Mouse (Mus musculus): ENCODE data around the gene Nop16. TPM values are rescaled to one million over a fixed set of nuclear protein-coding genes. Genes with fewer than 3 reads are reported as not detected.

The Nop16 gene
- polyA plus RNA-seq, 1 experiment from 2014 or later, result 87.1 TPM

DNA sequence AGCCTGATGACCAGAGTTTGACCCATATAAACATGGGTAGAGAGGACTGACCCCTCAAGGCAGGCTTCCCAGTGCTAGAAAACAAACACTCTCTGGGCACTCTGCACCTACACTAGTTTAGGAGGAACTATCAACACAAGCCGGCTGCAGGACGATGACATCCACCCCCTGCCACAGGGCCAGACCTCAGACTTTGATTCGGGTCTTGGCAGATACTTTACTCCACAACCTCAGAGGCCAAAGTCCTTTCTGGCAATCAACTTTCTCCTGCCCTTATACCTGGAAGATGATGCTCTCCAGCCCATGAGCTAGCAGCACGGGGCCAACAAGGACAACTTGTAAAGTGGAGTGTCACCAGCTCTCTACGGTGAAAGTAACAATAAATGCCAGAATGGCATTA lies 7.0 kb downstream of the Nop16 start:
- no peak overlapping the region for H3K27ac ChIP-seq (ENCODE audit: low read length)
- 81% methylated on average over 5 of the region's 5 CpGs for WGBS
- ATAC-seq (ENCODE audit: insufficient read depth, low FRiP score), result no peak

DNA sequence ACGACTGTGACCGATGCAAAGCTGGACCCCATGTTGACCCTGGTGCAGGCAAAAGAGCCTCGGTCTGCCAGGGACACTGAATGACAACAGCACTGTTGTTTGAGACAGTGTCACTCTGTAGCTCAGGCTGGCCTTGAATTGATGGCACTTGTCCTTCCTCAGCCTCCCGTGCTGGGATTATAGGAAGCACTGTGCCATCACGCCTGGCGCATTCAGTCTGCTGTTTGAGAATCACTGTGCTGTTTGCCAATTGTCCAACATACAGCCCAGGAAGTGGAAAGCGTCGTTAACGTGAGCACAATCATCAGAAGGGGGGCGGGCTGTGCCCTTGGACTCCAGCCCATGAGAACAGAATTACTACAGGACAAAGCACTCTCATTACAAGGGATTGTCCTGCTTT lies 7.8 kb downstream of the Nop16 start:
- H3K27ac ChIP-seq (ENCODE audit: low read length), result peak overlapping the region; percentile 34; the same call in 1 of the 2 replicates
- peaks cover 5% of the 10 kb centered on the region; the same call in 1 of the 2 replicates for H3K4me1 ChIP-seq (ENCODE audit: control insufficient read depth, insufficient read depth, low read length)
- no peak overlapping the region for H3K9ac ChIP-seq (ENCODE audit: low read length)
- no peak overlapping the region for H3K4me3 ChIP-seq (replicated peaks; ENCODE audit: low read length)
- no peak overlapping the region for H3K4me2 ChIP-seq (ENCODE audit: low read depth, low read length)
- no peak for ATAC-seq (ENCODE audit: insufficient read depth, low FRiP score)
- H3K27me3 ChIP-seq (ENCODE audit: control insufficient read depth, insufficient read depth, low read length), result no peaks in the 10 kb centered on the region
- H3K36me3 ChIP-seq (ENCODE audit: control insufficient read depth, insufficient read depth, low read length), result peaks cover 23% of the 10 kb centered on the region
- WGBS, result 67% methylated on average over 10 of the region's 10 CpGs
- no peaks in the 10 kb centered on the region for H3K9me3 ChIP-seq (replicated peaks; ENCODE audit: control insufficient read depth, low read length)

More for the DNA sequence above, 7.0 kb downstream of the Nop16 start:
- Histone ChIP-seq H3K27me3 (ENCODE audit: control insufficient read depth, insufficient read depth, low read length) (no peaks in the 10 kb centered on the region), H3K9ac (ENCODE audit: low read length) (no peak overlapping the region), H3K4me2 (ENCODE audit: low read depth, low read length) (no peak overlapping the region), H3K4me3 (replicated peaks; ENCODE audit: low read length) (no peak overlapping the region), H3K4me1 (ENCODE audit: control insufficient read depth, insufficient read depth, low read length) (peaks cover 5% of the 10 kb centered on the region; the same call in 1 of the 2 replicates), H3K36me3 (ENCODE audit: control insufficient read depth, insufficient read depth, low read length) (peaks cover 23% of the 10 kb centered on the region), H3K9me3 (replicated peaks; ENCODE audit: control insufficient read depth, low read length) (no peaks in the 10 kb centered on the region)

DNA sequence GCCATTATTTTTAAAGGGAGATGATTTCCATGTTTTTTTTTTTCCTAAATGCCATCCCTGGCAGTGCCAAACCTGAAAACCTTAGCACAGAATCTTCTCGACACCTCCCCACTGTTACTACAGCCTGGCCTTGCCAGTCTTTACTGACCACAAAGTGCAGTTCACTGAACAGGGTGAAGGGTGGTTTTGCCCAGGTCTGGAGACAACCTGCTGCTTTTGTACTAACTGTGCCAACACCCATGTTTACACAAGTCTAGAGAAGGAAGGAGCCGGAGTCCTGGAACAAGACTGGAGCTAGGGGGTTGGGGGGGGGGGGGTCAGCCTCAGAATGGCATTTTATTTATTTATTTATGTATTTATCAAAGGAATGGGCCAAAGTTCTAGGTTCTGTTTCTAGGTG lies 8.5 kb downstream of the Nop16 start:
- Histone ChIP-seq H3K4me2 (ENCODE audit: low read depth, low read length) (no peak overlapping the region), H3K9ac (ENCODE audit: low read length) (no peak overlapping the region), H3K27ac (ENCODE audit: low read length) (peak overlapping the region; percentile 73), H3K9me3 (replicated peaks; ENCODE audit: control insufficient read depth, low read length) (no peaks in the 10 kb centered on the region), H3K4me1 (ENCODE audit: control insufficient read depth, insufficient read depth, low read length) (peaks cover 6% of the 10 kb centered on the region), H3K27me3 (ENCODE audit: control insufficient read depth, insufficient read depth, low read length) (no peaks in the 10 kb centered on the region), H3K4me3 (replicated peaks; ENCODE audit: low read length) (no peak overlapping the region), H3K36me3 (ENCODE audit: control insufficient read depth, insufficient read depth, low read length) (peaks cover 23% of the 10 kb centered on the region)
- peak; percentile 65; the same call in 1 of the 2 replicates for ATAC-seq (ENCODE audit: insufficient read depth, low FRiP score)
- 47% methylated on average over 2 of the region's 2 CpGs for whole genome bisulfite sequencing

DNA sequence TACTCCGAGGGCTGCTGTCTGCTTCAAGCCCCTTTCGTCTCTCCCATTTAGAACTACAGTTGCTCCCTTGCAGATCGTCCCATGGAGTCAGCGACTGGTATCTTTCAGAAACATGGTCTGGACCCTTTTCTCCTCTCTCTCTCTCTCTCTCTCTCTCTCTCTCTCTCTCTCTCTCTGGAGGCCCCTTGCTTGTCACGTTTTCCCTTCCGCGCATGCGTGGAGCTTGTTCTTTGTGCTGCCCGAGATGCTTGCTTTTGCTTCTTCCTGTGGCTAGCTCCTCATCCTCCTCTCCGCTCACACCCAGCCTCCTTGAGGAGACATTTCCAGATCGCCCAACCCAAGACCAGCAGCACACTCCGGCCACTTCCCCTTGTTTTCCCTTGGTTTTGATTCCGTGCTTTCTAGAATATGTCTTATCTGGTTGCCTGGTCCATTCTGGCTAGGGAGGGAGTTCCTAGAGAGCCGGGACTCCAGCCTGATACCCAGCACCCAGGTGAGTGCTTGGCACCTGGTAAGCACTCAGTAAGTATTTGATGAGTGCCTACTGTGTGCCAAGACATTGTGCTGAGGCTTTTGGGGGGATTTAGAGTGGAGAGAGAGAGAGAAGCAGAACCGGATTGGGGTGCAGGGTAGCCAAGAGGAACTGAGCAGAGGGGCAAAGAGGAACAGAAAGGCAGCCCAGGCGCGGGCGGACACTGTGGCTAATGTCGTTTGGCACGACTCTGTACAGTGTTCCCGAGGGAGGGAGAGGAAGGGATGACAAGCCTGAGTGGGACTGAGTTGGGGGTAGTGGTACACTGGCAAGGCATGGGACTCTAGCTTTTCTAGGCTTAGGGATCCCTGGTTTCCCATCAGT lies 12.0 kb downstream of the Nop16 start:
- H3K27ac ChIP-seq (ENCODE audit: low read length), result no peak overlapping the region
- no peak overlapping the region for H3K9ac ChIP-seq (ENCODE audit: low read length)
- no peaks in the 10 kb centered on the region for H3K9me3 ChIP-seq (replicated peaks; ENCODE audit: control insufficient read depth, low read length)
- H3K4me3 ChIP-seq (replicated peaks; ENCODE audit: low read length), result no peak overlapping the region
- ATAC-seq (ENCODE audit: insufficient read depth, low FRiP score), result no peak
- H3K4me2 ChIP-seq (ENCODE audit: low read depth, low read length), result no peak overlapping the region
- H3K4me1 ChIP-seq (ENCODE audit: control insufficient read depth, insufficient read depth, low read length), result peaks cover 13% of the 10 kb centered on the region
- peaks cover 12% of the 10 kb centered on the region; the same call in 1 of the 2 replicates for H3K36me3 ChIP-seq (ENCODE audit: control insufficient read depth, insufficient read depth, low read length)
- WGBS, result 85% methylated on average over 21 of the region's 21 CpGs
- no peaks in the 10 kb centered on the region for H3K27me3 ChIP-seq (ENCODE audit: control insufficient read depth, insufficient read depth, low read length)

DNA sequence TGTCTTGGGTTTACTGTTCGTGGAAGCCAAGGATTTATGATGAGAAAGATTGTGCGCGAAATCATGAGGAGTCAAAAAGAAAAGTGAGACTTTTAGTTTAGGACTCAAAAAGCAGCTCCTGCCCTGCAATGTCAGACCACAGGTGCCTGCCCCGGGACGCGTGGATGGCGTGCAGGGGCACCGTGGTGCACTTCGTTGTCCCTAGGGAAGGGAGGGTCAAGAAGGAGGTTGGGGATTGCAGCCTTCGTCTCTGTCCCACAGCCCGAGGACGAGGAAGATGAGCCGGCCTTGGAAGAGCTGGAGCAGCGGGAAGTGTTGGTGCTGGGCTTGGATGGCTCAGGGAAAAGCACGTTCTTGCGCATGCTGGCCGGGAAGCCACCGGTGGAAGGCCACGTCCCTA lies 14.4 kb downstream of the Nop16 start:
- WGBS, result 1% methylated on average over 19 of the region's 19 CpGs

DNA sequence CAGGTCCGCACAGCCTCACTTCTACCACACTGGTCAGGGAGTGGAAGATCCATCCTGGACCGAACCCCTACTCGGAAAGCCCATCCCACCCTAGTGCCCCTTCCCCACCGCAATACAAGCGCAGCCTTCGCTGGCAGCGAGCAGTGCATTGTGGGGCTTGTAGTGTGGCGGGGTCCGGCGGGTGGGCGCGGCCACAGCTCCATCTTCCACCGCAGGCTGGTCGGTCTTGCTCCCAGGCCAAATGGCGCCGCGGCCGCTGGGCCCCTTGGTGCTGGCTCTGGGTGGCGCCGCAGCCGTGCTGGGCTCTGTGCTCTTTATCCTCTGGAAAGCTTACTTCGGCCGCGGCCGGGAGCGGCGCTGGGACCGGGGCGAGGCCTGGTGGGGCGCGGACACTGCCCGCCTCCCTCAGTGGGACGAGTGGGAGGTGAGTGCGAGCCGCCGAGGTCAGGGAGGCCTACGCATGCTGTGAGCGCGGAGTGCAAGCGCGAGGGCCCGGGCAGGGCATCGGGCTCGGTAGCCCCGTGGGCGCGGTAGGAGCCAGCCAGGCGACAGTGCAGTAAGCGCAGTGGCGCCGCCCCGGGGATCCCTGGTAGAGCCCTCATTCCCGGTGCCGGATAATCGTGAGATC lies 14.9 kb downstream of the Nop16 start, which contains the start of gene Arl10:
Gene Arl10 (plus strand): TSS at position 162 of the 628 bp plus-strand sequence.
- H3K4me2 ChIP-seq (ENCODE audit: low read depth, low read length), result peak within 1 kb of the TSS; percentile 66
- peaks cover 8% of the 10 kb centered on the region for H3K4me1 ChIP-seq (ENCODE audit: control insufficient read depth, insufficient read depth, low read length)
- peak; percentile 92 for ATAC-seq (ENCODE audit: insufficient read depth, low FRiP score)
- H3K9me3 ChIP-seq (replicated peaks; ENCODE audit: control insufficient read depth, low read length), result no peaks in the 10 kb centered on the region
- peak within 1 kb of the TSS; percentile 74 for H3K27ac ChIP-seq (ENCODE audit: low read length)
- no peaks in the 10 kb centered on the region for H3K27me3 ChIP-seq (ENCODE audit: control insufficient read depth, insufficient read depth, low read length)
- H3K9ac ChIP-seq (ENCODE audit: low read length), result peak within 1 kb of the TSS; percentile 86
- peak within 1 kb of the TSS; percentile 69 for H3K4me3 ChIP-seq (replicated peaks; ENCODE audit: low read length)
- WGBS, result under 1% methylated on average over 55 of the region's 55 CpGs
- H3K36me3 ChIP-seq (ENCODE audit: control insufficient read depth, insufficient read depth, low read length), result no peaks in the 10 kb centered on the region

More for the DNA sequence above, 14.4 kb downstream of the Nop16 start:
- H3K27me3 ChIP-seq (ENCODE audit: control insufficient read depth, insufficient read depth, low read length), result no peaks in the 10 kb centered on the region
- H3K27ac ChIP-seq (ENCODE audit: low read length), result peak overlapping the region; percentile 74; the same call in 1 of the 2 replicates
- no peaks in the 10 kb centered on the region for H3K9me3 ChIP-seq (replicated peaks; ENCODE audit: control insufficient read depth, low read length)
- peak overlapping the region; percentile 66 for H3K4me2 ChIP-seq (ENCODE audit: low read depth, low read length)
- H3K4me1 ChIP-seq (ENCODE audit: control insufficient read depth, insufficient read depth, low read length), result peaks cover 8% of the 10 kb centered on the region
- 0 out of 2 replicates have a peak, but pooled peaks cover under 1% of the 10 kb centered on the region for H3K36me3 ChIP-seq (ENCODE audit: control insufficient read depth, insufficient read depth, low read length)
- peak overlapping the region; percentile 69 for H3K4me3 ChIP-seq (replicated peaks; ENCODE audit: low read length)
- ATAC-seq (ENCODE audit: insufficient read depth, low FRiP score), result no peak
- peak overlapping the region; percentile 86 for H3K9ac ChIP-seq (ENCODE audit: low read length)

DNA sequence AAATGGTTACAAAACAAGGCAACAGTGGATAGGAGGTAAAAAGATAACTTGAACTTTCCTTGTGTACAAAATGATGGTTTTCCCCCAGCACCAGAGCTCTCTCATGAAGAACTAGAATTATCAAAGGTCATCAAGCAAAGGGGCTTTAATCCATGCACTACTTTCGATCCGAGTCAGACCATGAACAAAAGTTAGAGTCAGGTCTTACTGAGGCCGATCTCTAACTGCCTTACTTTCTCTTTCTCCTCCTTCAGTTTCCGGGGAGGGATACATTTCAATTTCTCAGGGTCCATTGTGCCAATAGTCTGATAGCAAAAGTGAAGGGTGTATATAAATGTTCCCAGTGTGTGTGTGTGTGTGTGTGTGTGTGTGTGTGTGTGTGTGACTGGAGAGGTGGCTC lies 17.3 kb downstream of the Nop16 start:
- WGBS, result 78% methylated on average over 4 of the region's 4 CpGs
- peaks cover 8% of the 10 kb centered on the region for H3K4me1 ChIP-seq (ENCODE audit: control insufficient read depth, insufficient read depth, low read length)
- H3K4me2 ChIP-seq (ENCODE audit: low read depth, low read length), result no peak overlapping the region
- no peak for ATAC-seq (ENCODE audit: insufficient read depth, low FRiP score)
- H3K9ac ChIP-seq (ENCODE audit: low read length), result no peak overlapping the region
- H3K9me3 ChIP-seq (replicated peaks; ENCODE audit: control insufficient read depth, low read length), result no peaks in the 10 kb centered on the region
- H3K27me3 ChIP-seq (ENCODE audit: control insufficient read depth, insufficient read depth, low read length), result no peaks in the 10 kb centered on the region
- H3K4me3 ChIP-seq (replicated peaks; ENCODE audit: low read length), result no peak overlapping the region
- H3K36me3 ChIP-seq (ENCODE audit: control insufficient read depth, insufficient read depth, low read length), result no peaks in the 10 kb centered on the region
- H3K27ac ChIP-seq (ENCODE audit: low read length), result no peak overlapping the region

DNA sequence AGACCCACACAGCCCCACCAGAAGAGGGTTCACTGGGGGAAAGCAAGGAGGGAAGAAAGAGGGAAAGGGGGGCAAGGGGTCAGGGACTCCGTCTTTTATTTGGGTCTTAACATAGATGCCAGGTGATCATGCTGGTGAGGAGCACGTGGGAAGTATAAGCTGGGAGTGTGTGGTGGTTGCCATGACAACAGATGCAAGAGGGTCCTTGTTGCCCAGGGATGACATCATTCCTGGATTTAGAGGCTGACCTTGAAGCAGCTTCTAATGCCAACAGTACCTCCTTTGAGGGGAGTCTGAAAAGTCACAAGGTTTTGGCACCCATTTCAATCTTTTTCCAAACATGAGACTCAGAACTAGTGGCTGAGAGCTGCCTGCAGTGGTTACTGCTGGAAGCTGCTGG lies 18.3 kb downstream of the Nop16 start:
- H3K9me3 ChIP-seq (replicated peaks; ENCODE audit: control insufficient read depth, low read length), result no peaks in the 10 kb centered on the region
- H3K9ac ChIP-seq (ENCODE audit: low read length), result no peak overlapping the region
- no peak overlapping the region for H3K4me2 ChIP-seq (ENCODE audit: low read depth, low read length)
- no peaks in the 10 kb centered on the region for H3K36me3 ChIP-seq (ENCODE audit: control insufficient read depth, insufficient read depth, low read length)
- 42% methylated on average over 2 of the region's 2 CpGs for WGBS
- peaks cover 8% of the 10 kb centered on the region for H3K4me1 ChIP-seq (ENCODE audit: control insufficient read depth, insufficient read depth, low read length)
- H3K4me3 ChIP-seq (replicated peaks; ENCODE audit: low read length), result no peak overlapping the region
- no peaks in the 10 kb centered on the region for H3K27me3 ChIP-seq (ENCODE audit: control insufficient read depth, insufficient read depth, low read length)
- no peak overlapping the region for H3K27ac ChIP-seq (ENCODE audit: low read length)
- no peak for ATAC-seq (ENCODE audit: insufficient read depth, low FRiP score)

DNA sequence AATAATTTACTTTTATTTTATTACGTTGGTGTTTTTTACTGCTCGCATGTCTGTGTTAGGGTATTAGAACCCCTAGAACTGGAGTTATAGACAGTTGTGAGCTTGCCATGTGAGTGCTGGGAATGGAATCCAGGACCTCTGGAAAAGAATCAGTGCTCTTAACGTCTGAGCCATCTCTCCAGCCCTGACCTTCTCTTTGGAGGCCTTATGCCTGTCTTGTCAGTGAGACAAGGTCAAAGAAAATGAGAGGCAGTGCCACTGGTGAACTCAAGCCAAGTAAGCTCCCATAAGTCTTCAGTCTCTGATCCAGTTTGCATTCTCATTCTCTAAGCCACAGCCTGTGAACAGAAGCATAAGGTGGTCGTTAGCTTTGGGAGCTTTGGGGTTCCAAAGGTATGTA lies 19.2 kb downstream of the Nop16 start:
- Histone ChIP-seq H3K9ac (ENCODE audit: low read length) (no peak overlapping the region), H3K27me3 (ENCODE audit: control insufficient read depth, insufficient read depth, low read length) (no peaks in the 10 kb centered on the region), H3K27ac (ENCODE audit: low read length) (no peak overlapping the region), H3K4me1 (ENCODE audit: control insufficient read depth, insufficient read depth, low read length) (peaks cover under 1% of the 10 kb centered on the region; the same call in 1 of the 2 replicates), H3K4me2 (ENCODE audit: low read depth, low read length) (no peak overlapping the region), H3K36me3 (ENCODE audit: control insufficient read depth, insufficient read depth, low read length) (no peaks in the 10 kb centered on the region), H3K9me3 (replicated peaks; ENCODE audit: control insufficient read depth, low read length) (no peaks in the 10 kb centered on the region), H3K4me3 (replicated peaks; ENCODE audit: low read length) (no peak overlapping the region)
- WGBS, result 68% methylated on average over 4 of the region's 4 CpGs
- no peak for ATAC-seq (ENCODE audit: insufficient read depth, low FRiP score)
